In the genomic region with DNA sequence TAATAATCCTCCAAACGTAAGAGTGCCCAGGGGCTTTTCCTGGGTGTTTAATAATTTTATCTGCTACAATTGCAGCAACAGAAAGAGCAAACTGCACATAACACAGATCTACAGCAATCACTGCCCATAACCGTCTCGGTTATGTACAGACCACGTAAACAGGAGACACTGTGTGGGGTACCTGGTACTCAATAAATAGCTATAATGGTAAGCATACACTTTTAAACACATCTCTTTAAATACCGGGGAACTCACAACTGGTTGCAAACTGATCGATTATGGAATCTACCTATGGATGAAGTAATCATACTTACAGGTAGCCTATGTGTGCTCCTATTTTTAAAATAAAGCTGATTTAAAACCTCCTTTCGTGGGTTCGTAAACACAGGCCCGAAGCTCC, we compare ENCODE assay signal across 9 mouse cellular contexts. TPM values are rescaled to one million over a fixed set of nuclear protein-coding genes. Genes with fewer than 3 reads are reported as not detected.
DNase-seq lines count a peak whose midpoint lies in the region; ATAC-seq and TF ChIP-seq lines count a peak whose summit lies in the region.
"Had no signal": no experiment of that assay in that cellular context is flagged by ENCODE, and none has a peak within 500 bp of the region (broad histone marks: within the 10 kb centered on the region; RNA-seq: fewer than 3 reads in every experiment).

No protein-coding gene starts in this region.

- no peaks in the 10 kb centered on the region for H3K9me3 ChIP-seq in E14TG2a.4 (ENCODE audit: low read length)
- H3K9me3 ChIP-seq in forebrain, postnatal 0 days (ENCODE audit: low read length), result no peaks in the 10 kb centered on the region
- no peaks in the 10 kb centered on the region for H3K9me3 ChIP-seq in liver, embryonic 16.5 days (replicated peaks; ENCODE audit: control insufficient read depth, low read length)

- peak overlapping the region; percentile 95 for H3K9ac ChIP-seq in heart, adult 2 months (ENCODE audit: low read depth, low read length)
- H3K9ac ChIP-seq in forebrain, postnatal 0 days, result peak overlapping the region; percentile 99
- H3K9ac ChIP-seq in liver, embryonic 16.5 days (ENCODE audit: low read depth, low read length), result peak overlapping the region; percentile 83

- H3K27me3 ChIP-seq in heart, adult 2 months (ENCODE audit: control insufficient read depth, insufficient read depth, low read length), result no peaks in the 10 kb centered on the region
- H3K27me3 ChIP-seq in E14TG2a.4 (ENCODE audit: insufficient read depth, low read length), result peaks cover 5% of the 10 kb centered on the region; the same call in 1 of the 2 replicates
- no peaks in the 10 kb centered on the region for H3K27me3 ChIP-seq in forebrain, postnatal 0 days (ENCODE audit: insufficient read depth, low read length)
- H3K27me3 ChIP-seq in liver, embryonic 16.5 days (ENCODE audit: control insufficient read depth, insufficient read depth, low read depth, low read length), result no peaks in the 10 kb centered on the region

- peaks cover 3% of the 10 kb centered on the region; the same call in 1 of the 2 replicates for H3K36me3 ChIP-seq in heart, adult 2 months (ENCODE audit: control insufficient read depth, insufficient read depth, low read length)
- H3K36me3 ChIP-seq in E14TG2a.4 (ENCODE audit: insufficient read depth, low read length), result peaks cover 17% of the 10 kb centered on the region
- peaks cover 17% of the 10 kb centered on the region for H3K36me3 ChIP-seq in forebrain, postnatal 0 days (ENCODE audit: insufficient read depth)
- H3K36me3 ChIP-seq in liver, embryonic 16.5 days (ENCODE audit: control insufficient read depth, insufficient read depth), result no peaks in the 10 kb centered on the region

- TF ChIP-seq POLR2A in heart, adult 2 months (IDR thresholded peaks at IDR 0.05; ENCODE audit: insufficient read depth, low read depth, low read length), result no peak

- H3K4me1 ChIP-seq in heart, adult 2 months (ENCODE audit: control insufficient read depth, insufficient read depth, low read length), result peaks cover 3% of the 10 kb centered on the region
- peaks cover 24% of the 10 kb centered on the region for H3K4me1 ChIP-seq in E14TG2a.4 (replicated peaks; ENCODE audit: low read depth, low read length)
- peaks cover 3% of the 10 kb centered on the region; the same call in 1 of the 2 replicates for H3K4me1 ChIP-seq in forebrain, postnatal 0 days (ENCODE audit: insufficient read depth)
- peaks cover 7% of the 10 kb centered on the region for H3K4me1 ChIP-seq in liver, embryonic 16.5 days (ENCODE audit: control insufficient read depth, low read depth, low read length)

- no peak for DNase-seq in heart, adult 2 months
- DNase-seq in heart, postnatal 36 days, result no peak
- DNase-seq in forebrain, postnatal 0 days, result no peak
- no peak for DNase-seq in retina, postnatal 1 day
- DNase-seq in embryo, embryonic 11 days, result no peak
- no peak for DNase-seq in layer of hippocampus, postnatal 10 days (ENCODE audit: low spot score in 2 of 2)

- 0 out of 2 replicates have a peak, but pooled peaks have one; percentile 1 for ATAC-seq in forebrain, postnatal 0 days
- no peak for ATAC-seq in liver, embryonic 16.5 days (ENCODE audit: low read depth)

- peak overlapping the region; percentile 61 for H3K4me2 ChIP-seq in forebrain, postnatal 0 days (ENCODE audit: low read depth)
- peak overlapping the region; percentile 67 for H3K4me2 ChIP-seq in liver, embryonic 16.5 days (ENCODE audit: low read depth, low read length)

- no peak for TF ChIP-seq CTCF in heart, adult 2 months (IDR thresholded peaks at IDR 0.05)
- TF ChIP-seq CTCF in E14TG2a.4 (conservative IDR thresholded peaks at IDR 0.05; ENCODE audit: low read length), result no peak
- no peak for TF ChIP-seq CTCF in forebrain, postnatal 0 days (IDR thresholded peaks at IDR 0.05; ENCODE audit: low read depth)

- intact Hi-C loops in heart, adult 2 months (cut with DNase I), result no loop called here
- intact Hi-C loops in heart, postnatal 36 days (cut with DNase I), result loop anchor here (10.0 kb wide), 1 partner anchor 1507 kb away; a partner anchor contains a TSS

- H3K79me2 ChIP-seq in heart, adult 2 months (replicated peaks; ENCODE audit: control insufficient read depth, insufficient read depth, low read length), result no peaks in the 10 kb centered on the region

- H3K4me3 ChIP-seq in heart, adult 2 months, result peak overlapping the region; percentile 82
- peak overlapping the region; percentile 83 for H3K4me3 ChIP-seq in E14TG2a.4 (replicated peaks; ENCODE audit: low read length)
- H3K4me3 ChIP-seq in forebrain, postnatal 0 days (ENCODE audit: low read depth, low read length), result peak overlapping the region; percentile 88
- peak overlapping the region; percentile 71 for H3K4me3 ChIP-seq in liver, embryonic 16.5 days (ENCODE audit: low read depth, low read length)

- peak overlapping the region; percentile 88 for H3K27ac ChIP-seq in heart, adult 2 months
- peak overlapping the region; percentile 98 for H3K27ac ChIP-seq in forebrain, postnatal 0 days (ENCODE audit: low read depth, low read length)
- no peak overlapping the region; the same call in 1 of the 2 replicates for H3K27ac ChIP-seq in liver, embryonic 16.5 days (ENCODE audit: low read length)

- TF ChIP-seq EP300 in heart, adult 2 months (IDR thresholded peaks at IDR 0.05; ENCODE audit: insufficient read depth, low read depth, low read length), result no peak

- 14% methylated on average over 9 of the region's 9 CpGs for WGBS in heart, adult 2 months
- 7% methylated on average over 9 of the region's 9 CpGs for WGBS in forebrain, postnatal 0 days
- 8% methylated on average over 9 of the region's 9 CpGs for WGBS in liver, embryonic 16.5 days (ENCODE audit: insufficient replicate concordance)

RNA-seq across cellular contexts. Expression of a gene that starts 0.7 kb away (rescaled TPM):
- total RNA-seq in heart, adult 2 months (2021), result 10 to 100 TPM; 14.8 to 19.2 TPM
- polyA plus RNA-seq in heart, adult 2 months (2012; rRNA removed), result 13.1 and 27.8 TPM in 2 replicates
- 10 to 100 TPM; 18.2 to 19.3 TPM for total RNA-seq in heart, postnatal 36 days (2021)
- total RNA-seq in forebrain, postnatal 0 days (2014; rRNA removed), result 63.4 and 79.8 TPM in 2 replicates
- polyA plus RNA-seq in forebrain, postnatal 0 days (2015; fragmentation: Nextera tagmentation; extraction: Ambion mirVana), result 114 TPM in 2 replicates
- polyA plus RNA-seq in liver, embryonic 16.5 days (2015; fragmentation: Nextera tagmentation; extraction: Ambion mirVana), result 21.9 and 23.2 TPM in 2 replicates
- 10 to 100 TPM; 28.9 to 30.0 TPM for total RNA-seq in layer of hippocampus, postnatal 10 days (2021)

RNA-seq across cellular contexts. Expression of a gene that starts 22.3 kb away (rescaled TPM):
- 10 to 100 TPM; 53.5 to 86.1 TPM for total RNA-seq in heart, adult 2 months (2021)
- polyA plus RNA-seq in heart, adult 2 months (2012; rRNA removed), result 32.7 and 53.0 TPM in 2 replicates
- 10 to 100 TPM; 60.4 to 63.7 TPM for total RNA-seq in heart, postnatal 36 days (2021)
- total RNA-seq in forebrain, postnatal 0 days (2014; rRNA removed), result 1.6 and 2.8 TPM in 2 replicates
- 2.6 TPM in 2 replicates for polyA plus RNA-seq in forebrain, postnatal 0 days (2015; fragmentation: Nextera tagmentation; extraction: Ambion mirVana)
- polyA plus RNA-seq in liver, embryonic 16.5 days (2015; fragmentation: Nextera tagmentation; extraction: Ambion mirVana), result 22.1 and 37.9 TPM in 2 replicates
- total RNA-seq in layer of hippocampus, postnatal 10 days (2021), result 1 to 10 TPM; 1.7 to 3.9 TPM

RNA-seq across cellular contexts. Expression of a gene that starts 44.1 kb away (rescaled TPM):
- total RNA-seq in heart, adult 2 months (2021), result not detected
- not detected in 2 replicates for polyA plus RNA-seq in heart, adult 2 months (2012; rRNA removed)
- not detected for total RNA-seq in heart, postnatal 36 days (2021)
- total RNA-seq in forebrain, postnatal 0 days (2014; rRNA removed), result 0.14 TPM in 1 of 2 replicates, not detected in the other
- polyA plus RNA-seq in forebrain, postnatal 0 days (2015; fragmentation: Nextera tagmentation; extraction: Ambion mirVana), result not detected in 2 replicates
- not detected in 2 replicates for polyA plus RNA-seq in liver, embryonic 16.5 days (2015; fragmentation: Nextera tagmentation; extraction: Ambion mirVana)
- total RNA-seq in layer of hippocampus, postnatal 10 days (2021), result not detected
- total RNA-seq: layer of hippocampus, postnatal 36 days had no signal

RNA-seq across cellular contexts. Expression of a gene that starts 45.7 kb away (rescaled TPM):
- 1 to 10 TPM; 5.8 TPM for total RNA-seq in heart, adult 2 months (2021)
- polyA plus RNA-seq in heart, adult 2 months (2012; rRNA removed), result 6.4 and 8.9 TPM in 2 replicates
- 1 to 10 TPM; 6.5 to 8.0 TPM for total RNA-seq in heart, postnatal 36 days (2021)
- total RNA-seq in forebrain, postnatal 0 days (2014; rRNA removed), result 2.2 and 2.8 TPM in 2 replicates
- polyA plus RNA-seq in forebrain, postnatal 0 days (2015; fragmentation: Nextera tagmentation; extraction: Ambion mirVana), result 4.5 and 6.5 TPM in 2 replicates
- polyA plus RNA-seq in liver, embryonic 16.5 days (2015; fragmentation: Nextera tagmentation; extraction: Ambion mirVana), result 6.7 and 7.9 TPM in 2 replicates
- 1 to 10 TPM; 4.3 to 4.8 TPM for total RNA-seq in layer of hippocampus, postnatal 10 days (2021)

Comparison
In these comparisons a context has a peak if more than half of its experiments do, and no peak if none do; other contexts are left out.
1. RNA of a gene that starts 22.3 kb away (total RNA-seq): 53.5 to 86.1 TPM in heart, adult 2 months and 60.4 to 63.7 TPM in heart, postnatal 36 days; 1.7 to 3.9 TPM in layer of hippocampus, postnatal 10 days and 1.6 to 2.8 TPM in forebrain, postnatal 0 days; every median in the first group is over 10 times any median in the second.
2. Peak in every context shown above with its lines, with median percentiles within 50 percentile points of each other: H3K4me3 ChIP-seq and H3K9ac ChIP-seq.